Mouse (Mus musculus) intestine, postnatal 0 days (tissue): ENCODE measurements around the gene Entpd5. TPM values are rescaled to one million over a fixed set of nuclear protein-coding genes. Genes with fewer than 3 reads are reported as not detected.

Experiments
- ATAC-seq: fragments of 200-750 bp; cut with Nextera tagmentation; 2 replicates; pipeline ENCODE4 v1.8.0; 2017; ENCODE audit warnings: mild to moderate bottlenecking, moderate TSS enrichment, moderate library complexity
- H3K27ac ChIP-seq: fragments of 300-500 bp; sonication (generic); 2 replicates; pipeline ENCODE4 v1.5.1; 2014; ENCODE audit warnings: mild to moderate bottlenecking, low read depth, low read length, moderate library complexity
- H3K27me3 ChIP-seq: fragments of 300-500 bp; sonication (generic); replicated peaks from 2 replicates; pipeline ENCODE4 v1.6.1; 2014; ENCODE audit warnings: low read length, mixed read lengths; ENCODE audit not compliant: control insufficient read depth, insufficient read depth
- H3K36me3 ChIP-seq: fragments of 300-500 bp; sonication (generic); 2 replicates; pipeline ENCODE4 v1.6.1; 2014; ENCODE audit warnings: mild to moderate bottlenecking, moderate library complexity; ENCODE audit not compliant: control insufficient read depth, insufficient read depth
- H3K4me1 ChIP-seq: fragments of 300-500 bp; sonication (generic); replicated peaks from 2 replicates; pipeline ENCODE4 v1.6.1; 2014; ENCODE audit warnings: antibody characterized with exemption, low read length, mixed read lengths; ENCODE audit not compliant: control insufficient read depth, insufficient read depth
- H3K4me2 ChIP-seq: fragments of 300-500 bp; sonication (generic); replicated peaks from 2 replicates; pipeline ENCODE4 v1.6.1; 2014; ENCODE audit warnings: low read depth, mild to moderate bottlenecking, moderate library complexity
- H3K4me3 ChIP-seq: fragments of 300-500 bp; sonication (generic); 2 replicates; pipeline ENCODE4 v1.5.1; 2014; ENCODE audit warnings: low read depth, low read length
- H3K9ac ChIP-seq: fragments of 300-500 bp; sonication (generic); 2 replicates; pipeline ENCODE4 v1.6.1; 2014; ENCODE audit warnings: mild to moderate bottlenecking, low read depth, low read length
- H3K9me3 ChIP-seq: fragments of 300-500 bp; sonication (generic); 2 replicates; pipeline ENCODE4 v1.6.1; 2016; ENCODE audit warnings: mixed run types; ENCODE audit not compliant: control insufficient read depth
- CTCF ChIP-seq: sonication (generic); IDR thresholded peaks from 2 replicates; pipeline ENCODE4 v1.5.1; 2016; ENCODE audit warnings: low read depth, mild to moderate bottlenecking, control low read depth, antibody characterized with exemption, moderate library complexity
- WGBS: fragments of 180-500 bp; shearing (Covaris S2); extraction: QIAGEN DNeasy Blood & Tissue Kit; methylation state at CpG from one replicate; pipeline ENCODE4 v1.1.7; 2014; 5-methylcytosine and 5-hydroxymethylcytosine counted together
- polyA plus RNA-seq: library from polyadenylated mRNA; unstranded; fragments of >200 nt; fragmentation: Nextera tagmentation; extraction: Ambion mirVana; gene quantifications from 2 replicates; pipeline ENCODE4 v1.2.1, GENCODE M21; 2015

The Entpd5 gene
- polyA plus RNA-seq, 1 experiment from 2014 or later, result 54.4 TPM

DNA sequence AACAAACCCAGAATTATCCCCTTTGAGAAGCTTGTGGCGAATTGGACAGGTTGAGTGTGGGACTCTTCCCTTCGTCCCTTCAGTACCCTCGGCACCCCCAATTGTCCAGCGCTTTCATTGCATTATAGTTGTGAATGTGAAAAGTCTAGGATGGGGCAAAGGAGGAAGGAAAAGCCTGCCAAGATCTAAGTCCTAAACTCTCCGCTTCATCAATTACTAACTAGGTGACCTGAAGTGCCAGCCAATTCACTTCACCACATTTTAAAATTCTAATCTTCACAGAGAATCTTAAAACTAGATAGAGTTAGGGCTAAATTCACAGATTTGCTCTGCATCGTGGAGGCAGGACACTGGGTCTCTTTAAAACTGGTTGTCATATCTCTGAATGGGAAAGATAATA lies 39.4 kb upstream of the Entpd5 start:
- H3K27me3 ChIP-seq, result no peaks in the 10 kb centered on the region
- 86% methylated on average over 6 of the region's 6 CpGs for WGBS
- ATAC-seq, result no peak

DNA sequence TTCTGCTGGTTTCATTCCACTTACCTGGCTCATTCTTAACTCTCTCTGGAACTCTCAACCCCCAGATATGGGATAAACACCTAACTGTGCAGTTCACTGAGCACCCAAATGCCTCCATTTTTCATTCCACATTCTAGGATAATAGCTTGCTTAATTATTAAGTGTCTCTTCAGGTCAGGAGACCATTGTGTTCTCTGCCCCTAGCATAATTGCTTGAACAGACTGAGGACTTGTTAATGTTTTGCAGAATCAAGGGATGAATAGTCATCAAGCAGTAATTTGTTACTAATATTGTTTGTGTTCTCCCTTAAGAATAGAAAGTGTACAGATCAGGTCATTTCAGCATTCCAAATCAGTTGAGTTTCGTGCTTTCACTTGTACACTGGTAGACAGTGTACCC lies 38.6 kb upstream of the Entpd5 start:
- no peaks in the 10 kb centered on the region for H3K9me3 ChIP-seq
- H3K9ac ChIP-seq, result no peak overlapping the region
- TF ChIP-seq CTCF, result no peak
- H3K36me3 ChIP-seq, result no peaks in the 10 kb centered on the region
- 68% methylated on average over 1 of the region's 1 CpGs for WGBS
- H3K4me1 ChIP-seq, result no peaks in the 10 kb centered on the region
- H3K27me3 ChIP-seq, result no peaks in the 10 kb centered on the region
- H3K4me2 ChIP-seq, result no peak overlapping the region
- no peak overlapping the region for H3K4me3 ChIP-seq
- no peak for ATAC-seq
- no peak overlapping the region for H3K27ac ChIP-seq

More for the DNA sequence above, 39.4 kb upstream of the Entpd5 start:
- Histone ChIP-seq H3K9ac (no peak overlapping the region), H3K4me2 (no peak overlapping the region), H3K4me3 (no peak overlapping the region), H3K27ac (no peak overlapping the region), H3K36me3 (no peaks in the 10 kb centered on the region), H3K4me1 (no peaks in the 10 kb centered on the region), H3K9me3 (no peaks in the 10 kb centered on the region)
- no peak for TF ChIP-seq CTCF

DNA sequence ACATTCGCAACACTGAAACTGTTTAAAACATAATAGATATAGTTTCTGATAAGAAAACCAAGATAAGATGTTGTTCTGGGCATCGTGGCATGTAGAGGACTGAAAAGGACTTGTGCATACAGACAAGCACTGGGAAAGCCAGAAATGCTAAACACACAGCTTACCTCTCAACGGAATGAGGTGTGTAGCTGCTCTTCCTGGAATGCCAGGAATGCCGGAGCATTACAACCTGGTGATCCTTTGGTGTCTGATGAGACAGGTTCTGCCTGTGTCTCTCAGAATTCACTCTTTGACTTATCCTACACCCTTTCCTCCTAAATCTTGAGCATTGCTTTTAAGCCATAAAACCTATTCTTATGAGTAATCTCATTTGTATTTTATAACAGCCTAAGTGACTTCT lies 33.7 kb upstream of the Entpd5 start:
- Histone ChIP-seq H3K27ac (no peak overlapping the region), H3K27me3 (no peaks in the 10 kb centered on the region), H3K4me2 (no peak overlapping the region), H3K4me1 (no peaks in the 10 kb centered on the region), H3K36me3 (no peaks in the 10 kb centered on the region), H3K4me3 (no peak overlapping the region), H3K9me3 (no peaks in the 10 kb centered on the region), H3K9ac (no peak overlapping the region)
- no peak for TF ChIP-seq CTCF
- no peak for ATAC-seq
- 47% methylated on average over 4 of the region's 4 CpGs for WGBS

DNA sequence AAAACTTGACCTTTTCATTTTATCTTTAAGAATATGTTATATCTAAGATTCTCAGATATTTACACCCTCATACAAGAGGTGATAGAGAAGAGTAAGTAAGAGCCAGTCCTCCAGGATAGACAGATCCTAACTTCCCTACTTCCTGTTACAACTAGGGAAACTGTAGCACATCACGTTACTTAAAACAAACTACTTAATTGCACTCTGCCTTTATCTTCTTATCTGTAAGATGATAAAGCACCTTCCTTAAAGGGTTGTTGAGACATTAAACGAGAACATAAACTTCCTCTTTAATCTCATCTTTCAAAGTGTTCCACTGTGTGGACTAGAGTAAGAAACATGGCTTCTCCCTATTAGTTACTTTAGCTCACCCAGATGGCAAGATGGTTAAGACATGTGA lies 29.9 kb upstream of the Entpd5 start:
- H3K27me3 ChIP-seq, result no peaks in the 10 kb centered on the region
- H3K4me1 ChIP-seq, result no peaks in the 10 kb centered on the region
- H3K4me3 ChIP-seq, result no peak overlapping the region
- no peak for TF ChIP-seq CTCF
- H3K36me3 ChIP-seq, result peaks cover 7% of the 10 kb centered on the region; the same call in 1 of the 2 replicates
- H3K27ac ChIP-seq, result no peak overlapping the region
- no peak overlapping the region for H3K9ac ChIP-seq
- H3K4me2 ChIP-seq, result no peak overlapping the region
- 18% methylated on average over 2 of the region's 2 CpGs for WGBS
- no peak for ATAC-seq
- no peaks in the 10 kb centered on the region for H3K9me3 ChIP-seq

DNA sequence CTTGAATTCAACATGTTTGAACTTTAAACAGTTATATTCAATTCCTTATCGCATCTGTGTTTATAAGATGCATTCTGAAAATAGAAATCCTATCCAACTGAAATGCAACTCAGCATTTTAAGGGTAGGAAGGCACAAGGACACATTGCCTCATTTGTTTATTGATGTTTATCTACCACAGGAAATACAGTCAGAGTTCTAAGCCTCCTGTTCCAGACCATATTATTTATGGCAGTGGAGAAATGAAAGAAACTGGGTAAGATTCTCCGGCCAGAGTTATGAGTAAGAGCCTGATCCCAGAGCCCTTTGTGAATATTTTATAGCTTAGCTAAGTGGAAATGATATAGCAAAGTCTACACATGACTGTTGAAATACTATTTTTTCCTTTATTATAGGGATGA lies 21.0 kb upstream of the Entpd5 start:
- H3K36me3 ChIP-seq, result peaks cover 8% of the 10 kb centered on the region
- ATAC-seq, result no peak
- no peak overlapping the region for H3K4me3 ChIP-seq
- no peaks in the 10 kb centered on the region for H3K27me3 ChIP-seq
- TF ChIP-seq CTCF, result no peak
- H3K9me3 ChIP-seq, result no peaks in the 10 kb centered on the region
- no peak overlapping the region for H3K27ac ChIP-seq
- WGBS, result 65% methylated on average over 2 of the region's 2 CpGs
- H3K9ac ChIP-seq, result no peak overlapping the region
- no peaks in the 10 kb centered on the region for H3K4me1 ChIP-seq
- H3K4me2 ChIP-seq, result no peak overlapping the region

DNA sequence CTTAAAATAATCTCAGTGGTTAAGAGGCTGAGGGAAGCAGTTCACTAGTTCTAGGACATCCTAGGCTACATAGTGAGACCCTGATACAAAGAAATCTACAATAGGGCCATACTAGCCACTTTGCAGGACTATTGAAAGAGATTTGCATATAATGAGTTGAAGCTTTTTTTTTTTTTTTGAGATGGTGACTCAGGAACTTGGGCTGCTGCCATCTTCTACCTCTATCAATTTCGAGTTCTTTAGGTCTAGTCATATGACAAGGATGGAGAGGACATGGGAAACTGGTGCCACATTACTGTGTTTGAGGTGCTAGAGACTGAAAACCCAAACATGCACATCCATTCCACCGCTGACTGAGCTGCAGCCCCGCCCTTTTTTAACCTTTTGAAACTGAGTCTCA lies 15.2 kb upstream of the Entpd5 start:
- no peak overlapping the region for H3K27ac ChIP-seq
- TF ChIP-seq CTCF, result no peak
- no peak for ATAC-seq
- no peaks in the 10 kb centered on the region for H3K27me3 ChIP-seq
- H3K36me3 ChIP-seq, result no peaks in the 10 kb centered on the region
- no peaks in the 10 kb centered on the region for H3K4me1 ChIP-seq
- WGBS, result 68% methylated on average over 3 of the region's 3 CpGs
- H3K9ac ChIP-seq, result no peak overlapping the region
- no peak overlapping the region for H3K4me3 ChIP-seq
- no peak overlapping the region for H3K4me2 ChIP-seq
- no peaks in the 10 kb centered on the region for H3K9me3 ChIP-seq

DNA sequence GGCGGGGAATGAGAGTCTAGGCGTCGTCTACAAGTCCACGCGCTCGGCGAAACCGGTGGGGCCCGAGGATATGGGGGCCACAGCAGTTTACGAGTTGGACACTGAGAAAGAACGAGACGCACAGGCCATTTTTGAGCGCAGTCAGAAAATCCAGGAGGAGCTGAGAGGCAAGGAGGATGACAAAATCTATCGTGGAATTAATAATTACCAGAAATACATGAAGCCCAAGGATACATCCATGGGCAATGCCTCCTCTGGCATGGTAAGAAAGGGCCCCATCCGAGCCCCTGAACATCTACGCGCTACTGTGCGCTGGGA lies 8.7 kb upstream of the Entpd5 start:
- Histone ChIP-seq H3K27ac (no peak overlapping the region; the same call in 1 of the 2 replicates), H3K4me3 (peak overlapping the region; percentile 58), H3K36me3 (no peaks in the 10 kb centered on the region), H3K4me2 (peak overlapping the region; percentile 70), H3K9me3 (no peaks in the 10 kb centered on the region), H3K27me3 (no peaks in the 10 kb centered on the region), H3K4me1 (no peaks in the 10 kb centered on the region), H3K9ac (peak overlapping the region; percentile 62)
- no peak for TF ChIP-seq CTCF
- ATAC-seq, result no peak
- 35% methylated on average over 18 of the region's 18 CpGs for WGBS
